Mouse (Mus musculus) adipocyte (in vitro differentiated cells): Measurements from ENCODE around the gene Pdap1.
"Not testable (repeated sequence)": the region's sequence is repeated elsewhere in the genome, so short reads cannot be mapped to it uniquely, and the experiment has no call there.

Experiments
- DNase-seq: peaks from one replicate; pipeline ENCODE4 v3.0.0-alpha.2; 2016; ENCODE audit warnings: low spot score

The Pdap1 gene

DNA sequence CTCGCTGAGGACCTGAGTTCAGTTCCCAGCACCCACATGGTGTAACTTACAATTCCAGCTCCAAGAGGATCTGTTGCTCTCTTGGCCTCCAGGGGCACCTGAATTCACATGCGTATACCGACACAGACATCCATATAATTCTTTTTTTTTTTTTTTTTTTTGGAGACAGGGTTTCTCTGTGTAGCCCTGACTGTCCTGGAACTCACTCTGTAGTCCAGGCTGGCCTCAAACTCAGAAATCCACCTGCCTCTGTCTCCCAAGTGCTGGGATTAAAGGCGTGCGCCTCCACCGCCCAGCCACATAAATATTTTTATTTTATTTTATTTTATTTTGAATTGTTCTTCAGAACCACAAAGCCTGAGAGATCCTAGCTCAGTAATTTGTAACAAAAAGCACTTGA, 56.8 kb downstream of the Pdap1 start:
- DNase-seq, result not testable (repeated sequence)

DNA sequence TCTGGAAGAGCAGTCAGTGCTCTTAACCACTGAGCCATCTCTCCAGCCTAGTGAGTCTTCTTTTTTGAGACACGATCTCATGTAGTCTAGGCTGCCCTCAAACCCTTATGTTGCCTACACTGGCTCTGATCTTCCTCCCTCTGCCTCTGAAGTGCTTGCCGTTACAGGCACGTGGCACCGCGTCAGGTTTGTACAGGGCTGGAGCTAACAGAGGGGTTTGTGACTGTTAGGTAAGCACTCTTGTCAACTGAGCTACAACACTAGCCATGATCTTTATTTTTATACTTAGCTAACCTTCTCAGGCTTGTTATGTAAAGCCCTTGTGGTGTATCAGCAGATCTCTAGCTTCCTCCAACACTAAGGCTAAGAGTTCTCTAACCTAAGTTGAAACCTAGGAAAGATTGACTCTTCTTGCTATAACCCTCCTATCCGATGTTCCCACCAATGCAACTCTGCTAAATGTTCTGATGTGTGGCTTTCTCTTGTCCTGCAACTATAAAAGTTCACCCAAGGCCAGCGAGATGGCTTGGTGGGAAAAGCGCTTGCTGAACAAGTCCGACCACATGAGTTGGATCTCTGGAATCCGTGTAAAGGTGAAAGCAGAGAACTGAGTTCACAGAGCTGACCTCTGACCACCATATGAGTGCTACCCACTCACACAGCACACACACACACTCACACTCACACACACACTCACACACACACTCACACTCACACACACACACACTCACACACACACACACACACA, 58.0 kb downstream of the Pdap1 start:
- DNase-seq, result peak; percentile 30
